Mouse (Mus musculus): Measurements from ENCODE around the gene Nhsl1. TPM values are rescaled to one million over a fixed set of nuclear protein-coding genes. Genes with fewer than 3 reads are reported as not detected.
A peak's percentile ranks its signal among the peaks of the same experiment; 100 is the strongest.

Gene Nhsl1
- polyA plus RNA-seq, 1 experiment from 2014 or later, result 13.3 TPM

DNA sequence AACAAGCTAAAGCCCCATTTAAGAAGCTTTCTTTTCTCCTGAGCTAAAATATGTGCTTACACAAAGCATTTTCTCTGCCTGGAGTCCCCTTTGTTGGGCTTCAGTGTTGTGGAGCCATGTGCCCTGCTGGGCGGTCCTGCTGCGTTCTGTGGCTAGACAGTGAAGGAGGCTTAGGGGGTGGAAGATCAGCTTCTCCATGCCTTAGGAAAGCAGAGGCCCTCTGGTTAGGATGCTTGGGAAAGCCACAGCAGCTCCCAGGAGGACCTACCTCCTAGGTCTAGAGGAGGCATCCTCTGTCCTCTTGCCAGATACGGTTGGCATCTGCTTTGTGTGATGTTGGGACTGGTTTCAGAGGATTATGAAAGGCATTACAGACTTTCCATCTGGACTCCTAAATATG lies 56.5 kb downstream of the Nhsl1 start:
- H3K27me3 ChIP-seq (replicated peaks), result no peaks in the 10 kb centered on the region
- H3K4me1 ChIP-seq, result peaks cover 13% of the 10 kb centered on the region
- no peak for ATAC-seq (ENCODE audit: low FRiP score)
- H3K9me3 ChIP-seq (replicated peaks), result no peaks in the 10 kb centered on the region
- WGBS, result 20% methylated on average over 3 of the region's 3 CpGs
- peak overlapping the region; percentile 58 for H3K27ac ChIP-seq (replicated peaks)
- H3K4me3 ChIP-seq (replicated peaks), result no peak overlapping the region
- H3K9ac ChIP-seq (replicated peaks), result no peak overlapping the region
- H3K4me2 ChIP-seq, result no peak overlapping the region
- no peaks in the 10 kb centered on the region for H3K36me3 ChIP-seq

DNA sequence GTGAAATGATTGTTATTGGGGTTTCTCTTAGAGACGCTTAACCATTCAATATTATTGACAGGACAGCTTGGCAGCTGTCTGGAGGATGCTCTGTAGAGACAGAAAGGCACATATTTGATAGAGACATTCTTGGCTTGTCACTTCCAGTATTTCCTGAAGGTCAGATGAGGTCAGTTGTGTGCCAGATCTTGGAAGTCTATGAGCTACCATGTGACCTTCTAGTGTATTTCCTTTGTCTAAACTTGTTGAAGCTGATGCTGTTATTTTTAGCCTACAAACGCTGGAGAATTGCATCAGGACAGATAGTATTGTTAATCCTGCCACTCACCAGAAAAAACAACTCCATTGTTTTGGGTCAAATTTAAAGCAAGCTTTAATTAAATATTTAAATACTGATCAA lies 66.0 kb downstream of the Nhsl1 start:
- 80% methylated on average over 2 of the region's 2 CpGs for WGBS
- Histone ChIP-seq H3K4me1 (peaks cover 5% of the 10 kb centered on the region; the same call in 1 of the 2 replicates), H3K27me3 (replicated peaks) (no peaks in the 10 kb centered on the region)

GRCm38 (mm10) chr10:18386224-18386623 lies 67.4 kb downstream of the Nhsl1 start:
- H3K4me3 ChIP-seq (replicated peaks), result no peak overlapping the region
- H3K9ac ChIP-seq (replicated peaks), result no peak overlapping the region
- 38% methylated on average over 7 of the region's 7 CpGs for WGBS
- no peak for ATAC-seq (ENCODE audit: low FRiP score)
- H3K4me1 ChIP-seq, result peaks cover 5% of the 10 kb centered on the region; the same call in 1 of the 2 replicates
- H3K27me3 ChIP-seq (replicated peaks), result no peaks in the 10 kb centered on the region
- H3K27ac ChIP-seq (replicated peaks), result no peak overlapping the region
- no peaks in the 10 kb centered on the region for H3K36me3 ChIP-seq
- H3K9me3 ChIP-seq (replicated peaks), result no peaks in the 10 kb centered on the region
- no peak overlapping the region for H3K4me2 ChIP-seq

More for the DNA sequence above, 66.0 kb downstream of the Nhsl1 start:
- H3K9ac ChIP-seq (replicated peaks), result no peak overlapping the region
- no peak overlapping the region for H3K4me2 ChIP-seq
- no peak overlapping the region for H3K27ac ChIP-seq (replicated peaks)
- no peak for ATAC-seq (ENCODE audit: low FRiP score)
- no peak overlapping the region for H3K4me3 ChIP-seq (replicated peaks)
- H3K9me3 ChIP-seq (replicated peaks), result no peaks in the 10 kb centered on the region
- H3K36me3 ChIP-seq, result no peaks in the 10 kb centered on the region

DNA sequence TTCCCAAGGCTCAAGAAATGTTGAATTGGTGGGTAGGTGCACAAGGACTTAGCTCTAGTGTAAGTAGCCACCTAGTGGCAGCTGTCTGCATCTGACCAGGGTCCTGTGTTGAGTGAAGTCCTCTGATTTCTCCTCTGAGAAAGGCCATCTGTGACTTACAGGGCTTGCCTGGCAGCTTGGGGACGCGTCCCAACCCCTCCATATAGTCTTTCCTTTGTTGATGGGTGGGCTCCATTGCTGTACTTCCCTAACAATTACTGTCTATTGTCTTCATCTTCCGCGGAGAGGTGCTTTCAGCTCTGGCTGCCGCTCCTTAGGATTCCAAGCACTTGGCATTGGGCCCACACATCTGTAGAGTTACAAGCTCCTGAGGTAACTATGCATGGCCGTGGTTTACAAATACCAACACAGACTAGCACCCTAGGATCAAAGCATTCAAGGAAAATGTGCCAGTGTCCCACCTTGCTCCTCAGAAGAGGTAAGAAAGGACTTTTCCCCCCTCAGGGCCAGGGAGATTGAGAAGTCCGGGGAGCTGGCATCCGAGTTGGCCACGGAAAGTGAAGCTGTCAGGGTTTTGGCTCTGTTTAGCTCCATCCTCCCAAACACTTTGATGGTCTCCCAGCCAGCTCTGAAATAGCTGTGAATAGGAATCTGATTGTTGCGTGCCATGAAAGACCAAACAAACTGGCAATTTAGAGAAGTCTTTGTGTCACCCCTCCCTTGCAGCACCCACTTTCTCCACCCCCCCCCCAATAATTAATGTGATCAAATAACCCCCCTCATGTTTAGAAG lies 70.2 kb downstream of the Nhsl1 start:
- no peaks in the 10 kb centered on the region for H3K9me3 ChIP-seq (replicated peaks)
- H3K27ac ChIP-seq (replicated peaks), result peak overlapping the region; percentile 56
- H3K27me3 ChIP-seq (replicated peaks), result no peaks in the 10 kb centered on the region
- no peak overlapping the region for H3K9ac ChIP-seq (replicated peaks)
- WGBS, result 22% methylated on average over 10 of the region's 10 CpGs
- H3K4me1 ChIP-seq, result peaks cover 5% of the 10 kb centered on the region
- peak; percentile 69 for ATAC-seq (ENCODE audit: low FRiP score)
- H3K4me2 ChIP-seq, result peak overlapping the region; percentile 44
- H3K36me3 ChIP-seq, result no peaks in the 10 kb centered on the region
- 0 out of 2 replicates have a peak overlapping the region, but pooled peaks have one; percentile 1 for H3K4me3 ChIP-seq (replicated peaks)

- ATAC-seq (ENCODE audit: low FRiP score), result no peak
- peaks cover 5% of the 10 kb centered on the region for H3K4me1 ChIP-seq
- H3K27ac ChIP-seq (replicated peaks), result peak overlapping the region; percentile 56; the same call in 1 of the 2 replicates
- H3K4me3 ChIP-seq (replicated peaks), result no peak overlapping the region
- 88% methylated on average over 15 of the region's 15 CpGs for WGBS
- H3K36me3 ChIP-seq, result no peaks in the 10 kb centered on the region
- no peaks in the 10 kb centered on the region for H3K9me3 ChIP-seq (replicated peaks)
- no peaks in the 10 kb centered on the region for H3K27me3 ChIP-seq (replicated peaks)
- no peak overlapping the region for H3K9ac ChIP-seq (replicated peaks)
- no peak overlapping the region for H3K4me2 ChIP-seq
Observed at GRCm38 (mm10) chr10:18390004-18390403, 71.2 kb downstream of the Nhsl1 start.

- no peak for ATAC-seq (ENCODE audit: low FRiP score)
- H3K27me3 ChIP-seq (replicated peaks), result no peaks in the 10 kb centered on the region
- WGBS, result 42% methylated on average over 5 of the region's 5 CpGs
Observed at GRCm38 (mm10) chr10:18391608-18392007, 72.8 kb downstream of the Nhsl1 start.

DNA sequence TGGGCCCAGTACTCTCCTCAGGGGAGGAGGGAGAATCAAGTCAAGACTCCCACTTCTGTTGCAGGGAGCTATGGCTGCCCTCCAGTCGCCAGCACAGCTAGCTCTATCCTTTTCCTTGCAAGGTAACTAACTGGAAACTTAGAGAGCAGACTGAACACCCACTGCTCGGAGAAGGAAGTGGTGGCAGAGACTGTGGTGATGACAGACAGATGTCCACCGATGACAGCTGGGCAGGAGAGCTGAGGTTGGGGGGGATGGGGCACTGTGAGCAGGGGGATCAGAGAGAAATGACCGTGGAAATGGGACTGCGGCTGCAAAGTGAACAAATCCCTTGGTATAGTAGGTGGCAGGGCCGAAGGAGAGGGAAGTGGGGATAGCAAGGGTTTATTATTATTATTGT lies 73.5 kb downstream of the Nhsl1 start:
- no peak overlapping the region for H3K4me3 ChIP-seq (replicated peaks)
- H3K36me3 ChIP-seq, result no peaks in the 10 kb centered on the region
- 89% methylated on average over 6 of the region's 6 CpGs for WGBS
- H3K4me1 ChIP-seq, result peaks cover 5% of the 10 kb centered on the region
- no peak overlapping the region for H3K9ac ChIP-seq (replicated peaks)
- H3K27ac ChIP-seq (replicated peaks), result no peak overlapping the region
- H3K9me3 ChIP-seq (replicated peaks), result no peaks in the 10 kb centered on the region
- no peaks in the 10 kb centered on the region for H3K27me3 ChIP-seq (replicated peaks)
- no peak overlapping the region for H3K4me2 ChIP-seq
- no peak for ATAC-seq (ENCODE audit: low FRiP score)

More at GRCm38 (mm10) chr10:18391608-18392007, 72.8 kb downstream of the Nhsl1 start:
- H3K36me3 ChIP-seq, result no peaks in the 10 kb centered on the region
- no peak overlapping the region for H3K9ac ChIP-seq (replicated peaks)
- H3K4me3 ChIP-seq (replicated peaks), result no peak overlapping the region
- H3K4me2 ChIP-seq, result no peak overlapping the region
- H3K4me1 ChIP-seq, result peaks cover 5% of the 10 kb centered on the region
- H3K27ac ChIP-seq (replicated peaks), result no peak overlapping the region
- H3K9me3 ChIP-seq (replicated peaks), result no peaks in the 10 kb centered on the region

DNA sequence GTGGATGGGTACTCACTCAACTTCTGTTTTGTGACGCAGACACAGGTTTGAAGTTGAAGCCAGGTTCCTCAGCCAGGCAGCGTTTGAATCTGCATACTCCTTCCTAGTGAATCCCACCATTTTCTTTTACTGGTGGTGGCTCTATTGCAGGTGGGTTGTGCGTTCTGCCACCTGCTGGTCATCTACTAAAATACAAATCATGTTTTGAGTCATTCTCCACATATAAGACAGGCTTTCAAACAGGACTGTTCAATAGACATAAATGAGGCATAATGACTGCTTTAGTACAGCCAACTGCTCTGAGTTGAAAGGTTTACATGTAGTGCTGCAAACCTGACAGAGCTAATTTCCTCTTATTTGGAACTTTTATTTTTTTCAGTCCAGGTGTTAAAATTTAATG lies 75.0 kb downstream of the Nhsl1 start:
- WGBS, result 60% methylated on average over 3 of the region's 3 CpGs
- Histone ChIP-seq H3K4me2 (no peak overlapping the region), H3K4me1 (peaks cover 5% of the 10 kb centered on the region), H3K36me3 (no peaks in the 10 kb centered on the region), H3K9me3 (replicated peaks) (no peaks in the 10 kb centered on the region), H3K27me3 (replicated peaks) (no peaks in the 10 kb centered on the region), H3K27ac (replicated peaks) (no peak overlapping the region), H3K4me3 (replicated peaks) (no peak overlapping the region), H3K9ac (replicated peaks) (no peak overlapping the region)
- ATAC-seq (ENCODE audit: low FRiP score), result no peak

DNA sequence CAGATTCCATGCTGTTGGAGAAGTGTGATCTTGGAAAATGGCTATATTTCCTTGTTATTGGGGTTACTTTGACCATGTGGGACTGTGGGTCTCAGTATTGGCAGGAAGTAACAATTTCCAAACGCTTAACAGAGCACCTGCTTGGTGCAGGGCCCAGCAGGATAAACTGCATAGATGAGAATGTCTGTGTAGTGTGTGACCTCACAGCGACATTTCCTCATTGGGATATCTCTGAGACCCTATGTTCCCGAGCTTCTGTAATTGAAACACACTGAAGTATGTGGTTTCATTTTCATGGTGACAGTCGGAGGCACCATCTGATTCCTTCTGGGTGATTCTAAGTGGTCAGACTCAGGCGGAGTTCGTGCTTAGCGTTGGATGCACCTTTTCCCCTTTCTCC lies 75.5 kb downstream of the Nhsl1 start:
- H3K4me1 ChIP-seq, result no peaks in the 10 kb centered on the region; the same call in 1 of the 2 replicates
- no peak overlapping the region for H3K4me2 ChIP-seq
- no peak overlapping the region for H3K9ac ChIP-seq (replicated peaks)
- WGBS, result 86% methylated on average over 7 of the region's 7 CpGs
- H3K4me3 ChIP-seq (replicated peaks), result no peak overlapping the region
- no peaks in the 10 kb centered on the region for H3K36me3 ChIP-seq
- H3K27me3 ChIP-seq (replicated peaks), result no peaks in the 10 kb centered on the region
- no peaks in the 10 kb centered on the region for H3K9me3 ChIP-seq (replicated peaks)
- no peak for ATAC-seq (ENCODE audit: low FRiP score)
- H3K27ac ChIP-seq (replicated peaks), result no peak overlapping the region

GRCm38 (mm10) chr10:18400089-18400644 lies 81.4 kb downstream of the Nhsl1 start:
- 67% methylated on average over 7 of the region's 7 CpGs for WGBS
- no peak overlapping the region for H3K9ac ChIP-seq (replicated peaks)
- 0 out of 2 replicates have a peak, but pooled peaks cover 5% of the 10 kb centered on the region for H3K4me1 ChIP-seq
- H3K27me3 ChIP-seq (replicated peaks), result no peaks in the 10 kb centered on the region
- no peak overlapping the region for H3K4me3 ChIP-seq (replicated peaks)
- no peaks in the 10 kb centered on the region for H3K36me3 ChIP-seq
- peak; percentile 47; the same call in 1 of the 2 replicates for ATAC-seq (ENCODE audit: low FRiP score)
- no peak overlapping the region for H3K4me2 ChIP-seq
- no peak overlapping the region for H3K27ac ChIP-seq (replicated peaks)
- H3K9me3 ChIP-seq (replicated peaks), result no peaks in the 10 kb centered on the region

GRCm38 (mm10) chr10:18400998-18401397 lies 82.2 kb downstream of the Nhsl1 start:
- H3K9me3 ChIP-seq (replicated peaks), result no peaks in the 10 kb centered on the region
- ATAC-seq (ENCODE audit: low FRiP score), result no peak
- H3K27me3 ChIP-seq (replicated peaks), result no peaks in the 10 kb centered on the region
- H3K9ac ChIP-seq (replicated peaks), result no peak overlapping the region
- H3K4me3 ChIP-seq (replicated peaks), result no peak overlapping the region
- H3K27ac ChIP-seq (replicated peaks), result no peak overlapping the region
- H3K4me2 ChIP-seq, result no peak overlapping the region
- 0 out of 2 replicates have a peak, but pooled peaks cover 5% of the 10 kb centered on the region for H3K4me1 ChIP-seq
- H3K36me3 ChIP-seq, result no peaks in the 10 kb centered on the region
- 81% methylated on average over 8 of the region's 8 CpGs for WGBS

DNA sequence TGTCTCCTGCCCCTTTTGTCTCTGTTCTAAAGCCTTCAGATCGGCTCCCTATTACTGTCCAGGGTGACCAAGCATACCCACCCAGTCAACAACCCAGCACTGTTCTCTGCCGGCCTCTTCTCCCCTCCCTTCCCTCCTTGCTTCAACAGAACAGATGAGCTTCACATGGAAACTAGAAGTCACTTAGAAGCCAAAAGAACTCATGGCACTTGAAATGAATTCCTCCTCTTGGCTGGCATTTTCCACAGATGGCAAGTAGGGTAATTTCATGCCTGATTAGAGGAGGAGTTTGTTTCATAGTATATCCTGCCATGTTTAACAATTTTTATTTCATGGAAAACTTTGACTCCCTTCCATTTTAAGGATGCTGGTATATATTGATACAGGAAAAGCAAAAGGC lies 85.2 kb downstream of the Nhsl1 start:
- H3K27ac ChIP-seq (replicated peaks), result no peak overlapping the region
- H3K36me3 ChIP-seq, result no peaks in the 10 kb centered on the region
- WGBS, result 14% methylated on average over 2 of the region's 2 CpGs
- H3K4me3 ChIP-seq (replicated peaks), result no peak overlapping the region
- ATAC-seq (ENCODE audit: low FRiP score), result no peak
- H3K27me3 ChIP-seq (replicated peaks), result no peaks in the 10 kb centered on the region
- H3K4me1 ChIP-seq, result peaks cover 27% of the 10 kb centered on the region
- no peaks in the 10 kb centered on the region for H3K9me3 ChIP-seq (replicated peaks)
- H3K9ac ChIP-seq (replicated peaks), result no peak overlapping the region
- H3K4me2 ChIP-seq, result no peak overlapping the region

Data from neural tube, embryonic 15.5 days (tissue).